Mouse (Mus musculus): Measurements from ENCODE around the gene Olfr516.

Olfr516 gene

DNA sequence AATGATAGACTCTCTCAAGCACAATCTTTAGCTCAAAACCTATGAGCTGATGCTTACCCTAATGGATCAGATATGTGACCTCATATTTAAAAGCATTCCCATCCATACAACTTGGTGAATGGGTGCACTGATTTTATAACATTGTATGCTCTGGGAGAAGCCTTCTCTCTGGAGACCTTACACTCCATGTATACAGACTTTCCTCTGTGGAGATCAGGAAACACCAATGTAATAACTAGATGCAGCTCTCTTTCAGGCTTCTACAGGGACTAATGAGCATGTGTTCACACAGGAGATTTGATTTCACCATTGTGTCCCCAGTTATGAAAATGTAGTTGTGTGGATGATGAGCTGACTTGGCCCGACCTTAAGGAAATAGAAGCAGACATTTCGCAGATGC lies at the start of gene Olfr516:
Gene Olfr516, minus strand, starts transcription at position 101 of the 400 bp plus-strand sequence.
- DNase-seq: no peak

DNA sequence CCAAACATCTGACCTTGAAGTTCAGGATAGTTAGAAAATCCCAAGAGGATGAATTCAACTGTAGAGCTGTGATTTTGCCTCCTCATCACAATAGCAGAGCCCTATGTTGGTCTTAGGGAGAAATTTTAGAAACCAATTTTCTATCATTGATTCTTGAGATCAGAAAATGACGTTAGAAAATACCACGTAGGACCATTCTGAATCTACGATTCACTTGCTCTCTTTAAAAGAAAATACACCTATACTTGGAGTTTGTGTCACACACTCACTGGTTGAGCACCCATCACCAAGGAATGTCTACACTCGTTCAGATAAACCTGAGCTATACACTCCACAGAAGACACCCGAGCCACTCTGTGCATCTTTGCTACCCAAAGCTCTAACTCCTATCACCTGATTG lies 44.0 kb upstream of the Olfr516 start, which contains the start of gene Olfr519:
Gene Olfr519, minus strand, starts transcription at position 101 of the 400 bp plus-strand sequence.
- no peak for DNase-seq

DNA sequence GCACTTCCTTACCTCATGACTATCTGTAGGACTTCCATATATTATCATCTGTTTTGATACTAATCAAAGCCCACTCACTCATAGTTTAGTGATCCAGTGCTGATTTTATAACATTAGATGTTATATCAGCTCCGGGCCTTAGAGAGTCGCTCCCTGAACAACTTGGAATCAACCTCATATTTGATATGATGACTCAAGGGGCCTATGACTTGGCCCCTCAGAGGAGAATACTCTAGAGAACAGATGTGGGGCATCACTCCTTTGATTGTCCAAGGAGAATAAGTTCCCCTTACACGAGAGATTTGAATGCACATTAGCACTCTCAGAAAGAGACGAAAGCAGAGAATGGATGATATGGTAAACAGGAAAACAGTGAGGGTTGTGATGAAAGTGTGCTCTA lies 34.6 kb upstream of the Olfr516 start, which contains the start of gene Olfr518:
Gene Olfr518, minus strand, starts transcription at position 101 of the 400 bp plus-strand sequence.
- DNase-seq: no peak

DNA sequence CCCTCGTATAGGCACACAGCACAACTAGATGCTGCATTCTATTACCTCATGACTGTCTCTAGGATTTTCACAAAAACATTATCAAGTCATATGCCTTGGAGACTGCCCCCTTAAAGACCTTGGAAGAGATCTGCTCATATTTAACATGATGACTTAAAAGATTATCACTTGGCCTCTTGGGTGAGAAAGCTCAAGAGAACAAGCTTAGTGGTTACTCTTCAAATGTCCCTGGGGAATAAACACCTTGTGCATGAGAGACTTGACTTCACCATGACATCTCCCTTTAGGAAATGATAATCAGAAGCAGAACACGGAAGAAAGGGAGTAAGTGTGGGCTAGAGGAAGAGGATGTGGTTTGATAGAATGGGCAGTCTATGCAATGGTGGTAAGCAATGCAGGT lies 21.9 kb upstream of the Olfr516 start, which contains the start of gene Olfr517:
Gene Olfr517, minus strand, starts transcription at position 101 of the 400 bp plus-strand sequence.
- no peak for DNase-seq

DNA sequence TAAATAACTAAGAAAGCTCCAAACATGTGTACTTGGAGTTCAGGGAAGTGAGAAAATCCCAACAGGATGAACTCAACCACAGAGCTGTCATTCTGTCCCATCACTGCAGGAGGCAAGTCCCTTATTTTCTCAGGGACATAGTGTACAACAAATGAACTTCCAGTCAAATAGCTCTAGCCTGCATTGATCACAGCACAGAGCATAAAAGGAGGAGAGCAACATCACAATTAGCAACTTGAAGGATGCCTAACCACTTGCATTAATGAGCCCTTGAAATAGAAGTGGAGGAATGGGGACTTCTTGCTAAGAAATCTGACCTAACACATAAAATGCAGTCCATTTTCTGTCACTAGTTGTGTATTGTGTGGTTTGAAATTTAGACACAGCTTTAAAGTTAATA lies 24.4 kb downstream of the Olfr516 start, which contains the start of gene Olfr514:
Gene Olfr514, minus strand, starts transcription at position 101 of the 400 bp plus-strand sequence.
- DNase-seq: no peak

DNA sequence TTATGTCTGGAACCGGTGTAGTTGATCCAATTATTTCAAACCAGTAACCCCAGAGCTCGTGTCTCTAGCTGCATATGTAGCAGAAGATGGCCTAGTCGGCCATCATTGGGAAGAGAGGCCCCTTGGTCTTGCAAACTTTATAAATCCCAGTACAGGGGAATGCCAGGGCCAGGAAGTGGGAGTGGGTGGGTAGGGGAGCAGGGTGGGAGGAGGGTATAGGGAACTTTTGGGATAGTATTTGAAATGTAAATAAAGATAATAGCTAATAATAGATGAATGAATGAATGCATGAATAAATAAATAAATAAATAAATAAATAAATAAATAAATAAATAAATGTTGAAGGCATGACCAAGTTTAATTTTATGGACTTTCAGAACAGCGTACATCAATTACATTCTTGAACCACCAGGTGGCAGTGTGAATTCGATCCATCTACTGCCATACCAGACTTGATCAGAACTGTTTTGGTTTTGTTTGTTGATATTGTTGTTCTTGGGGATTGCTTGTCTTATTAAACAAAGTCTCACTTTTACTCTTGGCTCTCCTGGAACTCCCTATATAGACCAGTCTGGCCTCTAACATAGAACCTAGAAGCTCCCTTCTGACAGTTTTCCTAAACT lies 35.6 kb downstream of the Olfr516 start:
- DNase-seq: peak; percentile 10 to 20

DNA sequence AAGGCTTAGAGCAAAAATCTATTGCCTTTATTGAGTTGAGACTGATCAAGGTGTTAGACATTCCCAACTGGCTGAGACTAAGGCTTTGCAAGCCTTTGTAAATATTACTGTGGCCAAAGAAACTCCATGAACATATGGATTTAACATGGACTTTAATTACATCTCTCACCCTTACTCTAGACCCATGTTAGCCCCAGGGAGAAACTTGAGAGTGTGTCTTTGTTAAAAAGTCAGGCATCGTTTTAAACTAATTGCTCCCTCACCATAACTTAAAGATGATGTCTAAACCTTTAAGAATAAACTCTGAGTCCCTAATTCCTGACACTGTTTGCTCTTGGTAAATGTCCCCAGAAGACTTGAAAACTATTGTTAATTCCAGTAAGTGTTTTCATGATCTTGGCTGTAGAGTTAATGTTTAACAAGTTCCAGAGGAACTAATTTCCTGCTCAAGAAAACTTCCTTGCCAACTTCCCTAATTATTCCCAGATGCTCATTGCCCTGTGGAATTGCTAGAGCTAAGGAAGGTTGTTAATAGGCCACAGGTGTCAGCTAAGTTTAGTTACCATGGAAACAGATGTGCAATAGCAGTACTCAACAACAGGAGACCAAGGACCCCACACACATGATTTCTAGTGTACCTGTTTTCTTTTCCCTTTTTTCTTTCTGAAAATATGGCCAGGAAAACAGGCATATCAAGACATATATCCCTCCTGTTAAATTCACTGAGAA lies 53.0 kb downstream of the Olfr516 start:
- DNase-seq: no peak

Data from kidney, postnatal 4 days (tissue).